Mouse (Mus musculus) heart, postnatal 0 days (tissue): ENCODE results near the gene Scml4.

Experiments used
- CTCF ChIP-seq: IDR thresholded peaks from 2 replicates; pipeline ENCODE4 v1.5.1; 2016; ENCODE audit warnings: antibody characterized with exemption, control low read depth, low read depth
- EP300 ChIP-seq: IDR thresholded peaks from 2 replicates; pipeline ENCODE4 v1.6.1; 2016; ENCODE audit warnings: antibody characterized with exemption, low read depth

DNA sequence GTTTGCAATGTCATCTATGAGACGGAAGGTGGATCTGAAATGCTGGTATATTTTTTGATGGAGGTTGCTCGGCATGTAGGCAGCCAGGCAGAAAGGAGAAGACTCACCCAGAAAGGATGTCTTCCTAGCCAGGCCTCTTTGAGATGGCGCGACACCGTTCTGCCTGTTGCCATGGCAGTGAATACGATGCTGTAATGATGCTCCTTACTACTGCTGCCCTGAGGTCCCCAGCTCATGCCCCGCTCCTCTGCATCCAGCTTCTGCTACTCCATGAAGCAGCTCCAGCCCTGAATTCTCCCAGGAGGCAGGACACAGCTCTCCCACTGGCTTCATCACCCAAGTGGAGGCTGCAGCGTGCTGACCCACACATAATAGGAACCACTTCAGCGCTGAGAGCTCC is 130.8 kb downstream of the Scml4 start:
- TF ChIP-seq CTCF (no peak), EP300 (no peak)
